Mouse (Mus musculus) ES-E14 (cell line): ENCODE data around the gene Ntan1. TPM values are rescaled to one million over a fixed set of nuclear protein-coding genes. Genes with fewer than 3 reads are reported as not detected.

Experiments
- DNase-seq: peaks from one replicate; pipeline ENCODE4 v3.0.0-alpha.2; 2013; ENCODE audit warnings: low read depth, low spot score
- H3K27ac ChIP-seq: 2 replicates; pipeline ENCODE4 v1.5.1; 2012; ENCODE audit warnings: low read depth, mild to moderate bottlenecking, low read length, moderate library complexity, mixed read lengths; ENCODE audit not compliant: poor library complexity, insufficient read depth, severe bottlenecking
- H3K36me3 ChIP-seq: 2 replicates; pipeline ENCODE4 v1.6.1; 2012; ENCODE audit warnings: mild to moderate bottlenecking, low read length, moderate library complexity, mixed read lengths; ENCODE audit not compliant: control insufficient read depth, poor library complexity, insufficient read depth, severe bottlenecking
- H3K4me1 ChIP-seq, 2 experiments: fragments of 150-350 bp in 1 of 2; sonication (generic) in 1 of 2; 2 replicates each; pipeline ENCODE4 v1.6.1; 2012; ENCODE audit warnings: low read length in 2 of 2, mild to moderate bottlenecking in 1 of 2, mixed read lengths in 1 of 2; ENCODE audit not compliant: control insufficient read depth in 2 of 2, insufficient read depth in 2 of 2, poor library complexity in 1 of 2
- H3K4me3 ChIP-seq, 2 experiments: fragments of 150-350 bp in 1 of 2; sonication (generic) in 1 of 2; 2 replicates each; pipeline ENCODE4 v1.5.1; 2012; ENCODE audit warnings: low read length in 2 of 2, low read depth in 1 of 2, mild to moderate bottlenecking in 1 of 2, mixed read lengths in 1 of 2; ENCODE audit not compliant: insufficient read depth in 1 of 2, poor library complexity in 1 of 2, severe bottlenecking in 1 of 2
- H3K9ac ChIP-seq: 2 replicates; pipeline ENCODE4 v1.6.1; 2012; ENCODE audit warnings: low read depth, mild to moderate bottlenecking, low read length, mixed read lengths; ENCODE audit not compliant: poor library complexity, insufficient read depth, severe bottlenecking
- H3K9me3 ChIP-seq: fragments of 150-350 bp; sonication (generic); 2 replicates; pipeline ENCODE4 v1.6.1; 2012; ENCODE audit warnings: low read depth, mild to moderate bottlenecking, low read length; ENCODE audit not compliant: control insufficient read depth, insufficient read depth
- CHD2 ChIP-seq: IDR thresholded peaks from 2 replicates; pipeline ENCODE4 v1.6.1; 2014; ENCODE audit warnings: mild to moderate bottlenecking, low read depth, low read length, inconsistent platforms
- HCFC1 ChIP-seq: IDR thresholded peaks from 2 replicates; pipeline ENCODE4 v1.6.1; 2012; ENCODE audit warnings: low read length, inconsistent platforms, borderline replicate concordance; ENCODE audit not compliant: insufficient read depth
- MAFK ChIP-seq: IDR thresholded peaks from 2 replicates; pipeline ENCODE4 v1.6.1; 2014; ENCODE audit warnings: mild to moderate bottlenecking, low read depth, low read length, inconsistent platforms; ENCODE audit not compliant: insufficient read depth
- ZC3H11A ChIP-seq: IDR thresholded peaks from 2 replicates; pipeline ENCODE4 v1.6.1; 2012; ENCODE audit warnings: low read depth, mild to moderate bottlenecking, inconsistent platforms, low read length, borderline replicate concordance
- ZNF384 ChIP-seq: IDR thresholded peaks from 2 replicates; pipeline ENCODE4 v1.6.1; 2012; ENCODE audit warnings: low read depth, low read length, inconsistent platforms
- in situ Hi-C, 2 experiments: fragments of 600-800 bp; cut with MboI; formaldehyde crosslinking; loops; one replicate each; pipeline ENCODE4 v1.15.1; 2025; ENCODE audit warnings: low sequenced_read_pairs in 2 of 2, inconsistent platforms in 1 of 2; ENCODE audit not compliant: unreplicated experiment in 2 of 2
- total RNA-seq: library from RNA; depleted of rRNA; stranded (reverse); fragments of 300-350 nt; gene quantifications from 2 replicates; pipeline ENCODE4 v1.2.3, GENCODE M21; 2012

The Ntan1 gene
- total RNA-seq, 1 experiment = 54.2 TPM

DNA sequence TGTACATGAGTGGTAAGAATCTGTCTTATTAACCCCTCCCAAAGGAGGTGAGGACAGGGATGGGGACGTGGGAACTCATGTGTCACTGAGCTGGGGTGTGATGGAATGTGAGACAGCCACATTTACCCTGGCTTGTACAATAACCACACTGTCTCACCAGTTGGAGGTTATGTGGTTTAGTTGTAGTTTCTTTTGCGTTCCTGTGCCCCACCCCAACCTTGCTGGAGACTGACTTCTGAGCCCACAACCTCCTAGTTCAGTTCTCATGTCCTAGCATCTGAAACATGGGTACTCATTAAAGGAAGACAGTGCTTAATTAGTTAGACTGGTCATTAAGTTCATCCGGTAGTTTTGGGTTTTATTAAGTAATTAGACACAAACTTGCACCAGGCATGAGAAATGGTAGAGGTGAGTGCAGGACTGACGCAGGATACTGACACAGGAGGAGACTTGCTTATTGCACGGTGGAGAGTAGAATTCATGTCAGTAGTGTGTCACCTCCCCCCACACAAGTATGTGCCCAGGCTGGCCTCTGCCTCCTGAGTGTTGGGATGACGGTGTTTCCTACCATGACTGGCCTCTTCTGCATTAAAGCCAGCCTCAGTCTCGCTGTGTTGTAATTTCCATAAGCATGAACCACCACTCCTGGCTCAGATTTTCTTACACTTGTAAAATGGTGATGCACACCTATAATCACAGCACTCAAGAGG, 7.3 kb downstream of the Ntan1 start:
- TF ChIP-seq MAFK = no peak
- TF ChIP-seq CHD2 = no peak
- TF ChIP-seq HCFC1 = no peak
- TF ChIP-seq ZC3H11A = no peak
- TF ChIP-seq ZNF384 = no peak
- no peak for DNase-seq
- in situ Hi-C loops = no loop called here
- Histone ChIP-seq H3K9me3 (no peaks in the 10 kb centered on the region), H3K4me1 (peaks cover 2 to 6% of the 10 kb centered on the region in 2 experiments; a peak in 2 of 4 replicates), H3K4me3 (no peak overlapping the region), H3K9ac (no peak overlapping the region), H3K27ac (no peak overlapping the region), H3K36me3 (peaks cover 15% of the 10 kb centered on the region; the same call in 1 of the 2 replicates)

DNA sequence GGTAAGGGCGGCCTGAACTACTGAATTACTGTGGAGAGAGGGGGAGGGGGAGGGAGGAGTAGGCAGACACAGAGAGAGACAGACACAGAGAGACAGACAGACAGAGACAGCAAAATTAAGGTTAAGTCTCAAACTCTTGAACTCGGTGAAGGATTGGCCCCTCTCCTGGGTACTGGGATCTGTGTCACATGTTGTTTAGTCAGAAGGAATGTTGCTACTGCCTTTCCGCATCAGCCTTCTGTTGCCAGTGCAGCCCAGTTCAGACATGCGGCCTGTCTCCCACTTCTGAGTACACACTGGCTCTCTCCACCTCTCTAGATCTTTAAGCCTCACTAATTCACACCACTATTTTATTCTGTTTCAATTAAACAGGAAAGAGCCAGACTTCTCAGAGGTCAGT, 7.9 kb downstream of the Ntan1 start:
- H3K27ac ChIP-seq = no peak overlapping the region
- no peak for DNase-seq
- no peak overlapping the region for H3K9ac ChIP-seq
- peaks cover 2 to 5% of the 10 kb centered on the region in 2 experiments; a peak in 2 of 4 replicates for H3K4me1 ChIP-seq
- peaks cover 19% of the 10 kb centered on the region; the same call in 1 of the 2 replicates for H3K36me3 ChIP-seq
- no peaks in the 10 kb centered on the region for H3K9me3 ChIP-seq
- TF ChIP-seq HCFC1 (no peak), ZC3H11A (no peak), MAFK (no peak), ZNF384 (no peak), CHD2 (no peak)
- H3K4me3 ChIP-seq = no peak overlapping the region
- in situ Hi-C loops = no loop called here

DNA sequence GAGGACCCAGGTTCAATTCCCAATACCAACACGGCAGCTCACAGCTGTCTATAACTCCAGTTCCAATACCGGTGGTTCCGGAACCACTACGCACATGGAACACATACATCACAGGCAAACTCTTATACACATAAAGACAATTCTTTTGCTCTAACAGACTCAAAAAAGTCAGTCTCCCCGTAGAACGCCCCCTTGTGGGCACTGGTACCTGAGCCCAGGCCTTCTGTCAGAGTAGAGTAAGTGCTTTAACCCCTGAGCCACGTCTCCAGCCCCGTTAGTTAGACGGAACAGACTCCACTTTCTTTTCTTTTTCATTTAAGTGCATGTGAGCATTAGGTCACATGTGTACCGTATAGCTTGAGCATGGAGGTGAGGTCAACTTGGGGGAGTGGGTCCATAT, 11.8 kb downstream of the Ntan1 start:
- Histone ChIP-seq H3K9ac (no peak overlapping the region), H3K4me1 (0 out of 4 replicates have a peak, but pooled peaks cover 0 to 2% of the 10 kb centered on the region in 2 experiments), H3K36me3 (peaks cover 41% of the 10 kb centered on the region), H3K9me3 (no peaks in the 10 kb centered on the region), H3K27ac (no peak overlapping the region), H3K4me3 (no peak overlapping the region)
- in situ Hi-C loops = no loop called here
- peak; percentile 27 for DNase-seq
- TF ChIP-seq ZNF384 = no peak
- TF ChIP-seq HCFC1 = no peak
- no peak for TF ChIP-seq MAFK
- TF ChIP-seq ZC3H11A = no peak
- no peak for TF ChIP-seq CHD2

- no peak overlapping the region for H3K9ac ChIP-seq
- DNase-seq = no peak
- H3K27ac ChIP-seq = no peak overlapping the region
- no peaks in the 10 kb centered on the region for H3K4me1 ChIP-seq
- no peak overlapping the region for H3K4me3 ChIP-seq
- H3K36me3 ChIP-seq = peaks cover 51% of the 10 kb centered on the region
- TF ChIP-seq HCFC1 = no peak
- TF ChIP-seq ZNF384 = no peak
- TF ChIP-seq CHD2 = no peak
- TF ChIP-seq MAFK = no peak
- no peak for TF ChIP-seq ZC3H11A
- in situ Hi-C loops = no loop called here
- H3K9me3 ChIP-seq = no peaks in the 10 kb centered on the region
Observed at GRCm38 (mm10) chr16:13831606-13832005, 13.0 kb downstream of the Ntan1 start.
